Mouse (Mus musculus) CH12.LX (cell line): ENCODE measurements around the gene Slc25a36. TPM values are rescaled to one million over a fixed set of nuclear protein-coding genes. Genes with fewer than 3 reads are reported as not detected.

Source experiments
- DNase-seq: peaks from one replicate; pipeline ENCODE4 v3.0.0-alpha.2; 2013; ENCODE audit errors: extremely low read depth
- H3K27ac ChIP-seq: 2 replicates; pipeline ENCODE4 v1.5.1; 2012; ENCODE audit warnings: low read depth, mild to moderate bottlenecking, control low read depth, moderate library complexity; ENCODE audit not compliant: insufficient read depth
- H3K27me3 ChIP-seq: replicated peaks from 2 replicates; pipeline ENCODE3; 2012; ENCODE audit warnings: inconsistent platforms
- H3K36me3 ChIP-seq, 2 experiments: replicated peaks in 1 of 2; 2 replicates each; pipeline versions ENCODE3 to v1.6.1; 2012; ENCODE audit warnings: inconsistent platforms in 1 of 2, low read length in 1 of 2, mild to moderate bottlenecking in 1 of 2, mixed read lengths in 1 of 2, moderate library complexity in 1 of 2; ENCODE audit not compliant: control insufficient read depth in 1 of 2, insufficient read depth in 1 of 2
- H3K4me1 ChIP-seq, 2 experiments: 2 replicates each; pipeline ENCODE4 v1.6.1; 2012; ENCODE audit warnings: inconsistent platforms in 1 of 2, moderate library complexity in 1 of 2; ENCODE audit not compliant: insufficient read depth in 2 of 2, control insufficient read depth in 1 of 2
- H3K4me2 ChIP-seq: 2 replicates; pipeline ENCODE4 v1.6.1; 2012; ENCODE audit warnings: low read depth, mild to moderate bottlenecking, control low read depth; ENCODE audit not compliant: poor library complexity, insufficient read depth, severe bottlenecking
- H3K4me3 ChIP-seq, 3 experiments: fragments of 150-350 bp in 1 of 3; sonication (generic) in 1 of 3; replicated peaks in 1 of 3; 2 replicates each; pipeline versions ENCODE3 to v1.5.1; 2011 to 2012; ENCODE audit warnings: low read depth in 2 of 3, low read length in 2 of 3, mild to moderate bottlenecking in 2 of 3, moderate library complexity in 2 of 3, control low read depth in 1 of 3, improper control_type of control experiment in 1 of 3, inconsistent platforms in 1 of 3, mixed read lengths in 1 of 3; ENCODE audit not compliant: poor library complexity in 1 of 3
- H3K79me2 ChIP-seq: replicated peaks from 2 replicates; pipeline ENCODE4 v1.6.1; 2012; ENCODE audit warnings: mild to moderate bottlenecking, moderate library complexity; ENCODE audit not compliant: control insufficient read depth, poor library complexity, insufficient read depth, severe bottlenecking; ENCODE audit errors: extremely low read depth
- H3K9ac ChIP-seq: 2 replicates; pipeline ENCODE4 v1.6.1; 2012; ENCODE audit warnings: low read depth, mild to moderate bottlenecking, control low read depth, moderate library complexity; ENCODE audit not compliant: insufficient read depth
- H3K9me3 ChIP-seq: replicated peaks from 2 replicates; pipeline ENCODE3; 2012; ENCODE audit warnings: low read length, inconsistent platforms, mixed read lengths
- CHD2 ChIP-seq: IDR thresholded peaks from 2 replicates; pipeline ENCODE4 v1.6.1; 2011; ENCODE audit warnings: low read length, improper control_type of control experiment
- E2F4 ChIP-seq: IDR thresholded peaks from 2 replicates; pipeline ENCODE4 v1.6.1; 2011; ENCODE audit warnings: low read depth, low read length, improper control_type of control experiment; ENCODE audit not compliant: insufficient replicate concordance
- ELF1 ChIP-seq: IDR thresholded peaks from 2 replicates; pipeline ENCODE4 v1.6.1; 2014; ENCODE audit warnings: low read depth, mild to moderate bottlenecking, inconsistent platforms, low read length, improper control_type of control experiment
- ETS1 ChIP-seq: conservative IDR thresholded peaks from 2 replicates; pipeline ENCODE4 v1.6.1; 2012; ENCODE audit warnings: low read depth, mild to moderate bottlenecking, inconsistent platforms, low read length, improper control_type of control experiment, moderate library complexity
- GABPA ChIP-seq: IDR thresholded peaks from 2 replicates; pipeline ENCODE4 v1.6.1; 2012; ENCODE audit warnings: low read depth, low read length, improper control_type of control experiment, inconsistent platforms; ENCODE audit not compliant: insufficient replicate concordance
- IRF4 ChIP-seq: IDR thresholded peaks from 2 replicates; pipeline ENCODE4 v1.6.1; 2014; ENCODE audit warnings: low read depth, mild to moderate bottlenecking, inconsistent platforms, low read length, improper control_type of control experiment
- NRF1 ChIP-seq: IDR thresholded peaks from 2 replicates; pipeline ENCODE4 v1.6.1; 2014; ENCODE audit warnings: low read depth, mild to moderate bottlenecking, inconsistent platforms, low read length, improper control_type of control experiment, moderate library complexity
- POLR2AphosphoS2 ChIP-seq: IDR thresholded peaks from 2 replicates; pipeline ENCODE4 v1.6.1; 2011; ENCODE audit warnings: low read depth, low read length, improper control_type of control experiment
- TBP ChIP-seq: conservative IDR thresholded peaks from 2 replicates; pipeline ENCODE4 v1.6.1; 2011; ENCODE audit warnings: low read depth, low read length, improper control_type of control experiment
- USF2 ChIP-seq: conservative IDR thresholded peaks from 2 replicates; pipeline ENCODE4 v1.6.1; 2011; ENCODE audit warnings: low read depth, low read length, improper control_type of control experiment
- ZC3H11A ChIP-seq: IDR thresholded peaks from 2 replicates; pipeline ENCODE4 v1.6.1; 2012; ENCODE audit warnings: low read depth, mild to moderate bottlenecking, inconsistent platforms, low read length, improper control_type of control experiment
- ZMIZ1 ChIP-seq: IDR thresholded peaks from 2 replicates; pipeline ENCODE4 v1.6.1; 2012; ENCODE audit warnings: low read depth, mild to moderate bottlenecking, inconsistent platforms, low read length, improper control_type of control experiment
- ZNF384 ChIP-seq: IDR thresholded peaks from 2 replicates; pipeline ENCODE4 v1.6.1; 2012; ENCODE audit warnings: low read depth, low read length, improper control_type of control experiment, inconsistent platforms
- dilution Hi-C: fragments of 300-500 bp; cut with MboI; formaldehyde crosslinking; loops from 2 replicates; pipeline ENCODE4 v1.14.3; 2020; ENCODE audit warnings: low sequenced_read_pairs; ENCODE audit not compliant: extremely low pct_unique_long_range_greater_than_20kb, extremely low pct_ligation_motif_present
- in situ Hi-C: fragments of 300-500 bp; cut with MboI; formaldehyde crosslinking; loops from 3 replicates; pipeline ENCODE4 v1.14.3; 2019; ENCODE audit warnings: low sequenced_read_pairs, low pct_ligation_motif_present, low pct_unique_long_range_greater_than_20kb, mixed read lengths
- polyA plus RNA-seq: library from polyadenylated mRNA; unstranded; fragments of >175 nt; gene quantifications from 2 replicates; pipeline ENCODE4 v1.2.1, GENCODE M21; 2012; ENCODE audit warnings: low read depth; ENCODE audit not compliant: insufficient read length
- total RNA-seq, 2 experiments: library from RNA; depleted of rRNA; stranded (reverse); fragments of 300-350 nt in 1 of 2; fragments of >200 nt in 1 of 2; gene quantifications; 2 replicates each; pipeline ENCODE4 v1.2.3; 2012 to 2014

The Slc25a36 gene
- total and polyA plus RNA-seq, 3 experiments, result 14.9 to 35.6 (median 18.7) TPM

GRCm38 (mm10) chr9:97112238-97112637, 1.3 kb upstream of the Slc25a36 start:
- no peak for DNase-seq
- TF ChIP-seq CHD2 (peak; percentile 38; the same call in 1 of the 2 replicates), POLR2AphosphoS2 (no peak)
- Histone ChIP-seq H3K4me2 (no peak overlapping the region), H3K27me3 (no peaks in the 10 kb centered on the region), H3K9me3 (no peaks in the 10 kb centered on the region), H3K4me1 (peaks cover 3 to 25% of the 10 kb centered on the region in 2 experiments), H3K9ac (no peak overlapping the region), H3K27ac (no peak overlapping the region), H3K4me3 (no peak overlapping the region), H3K79me2 (peaks cover 13% of the 10 kb centered on the region), H3K36me3 (peaks cover 0 to 3% of the 10 kb centered on the region in 2 experiments)
- in situ Hi-C loops (no loop called here), dilution Hi-C loops (no loop called here)

- Histone ChIP-seq H3K4me3 (peak overlapping the region; percentile 54 to 98 (median 85)), H3K27me3 (no peaks in the 10 kb centered on the region), H3K79me2 (peaks cover 17% of the 10 kb centered on the region), H3K36me3 (peaks cover 0 to 3% of the 10 kb centered on the region in 2 experiments), H3K9me3 (no peaks in the 10 kb centered on the region), H3K27ac (no peak overlapping the region), H3K4me1 (peaks cover 3 to 29% of the 10 kb centered on the region in 2 experiments), H3K4me2 (peak overlapping the region; percentile 75; the same call in 1 of the 2 replicates), H3K9ac (peak overlapping the region; percentile 59)
- TF ChIP-seq ELF1 (no peak), ZNF384 (no peak), E2F4 (no peak)
- dilution Hi-C loops, result no loop called here
- DNase-seq, result no peak
- in situ Hi-C loops, result no loop called here
These were observed 549 bp upstream of the Slc25a36 start for GRCm38 (mm10) chr9:97111506-97111905.

- H3K36me3 ChIP-seq, result peaks cover 0 to 3% of the 10 kb centered on the region in 2 experiments
- peaks cover 19 to 58% of the 10 kb centered on the region in 2 experiments for H3K4me1 ChIP-seq
- no peak overlapping the region for H3K9ac ChIP-seq
- no peak overlapping the region for H3K27ac ChIP-seq
- in situ Hi-C loops, result no loop called here
- no peaks in the 10 kb centered on the region for H3K27me3 ChIP-seq
- H3K79me2 ChIP-seq, result peaks cover 48% of the 10 kb centered on the region
- no peaks in the 10 kb centered on the region for H3K9me3 ChIP-seq
- DNase-seq, result no peak
- H3K4me3 ChIP-seq, result no peak overlapping the region
- TF ChIP-seq GABPA (no peak), NRF1 (no peak), USF2 (no peak), ETS1 (no peak), IRF4 (no peak), ZMIZ1 (no peak), POLR2AphosphoS2 (no peak), ZC3H11A (no peak), TBP (no peak)
- H3K4me2 ChIP-seq, result no peak overlapping the region
- dilution Hi-C loops, result no loop called here
These were observed 4.3 kb downstream of the Slc25a36 start for GRCm38 (mm10) chr9:97106481-97107160.
